Mouse (Mus musculus): ENCODE data around the gene Col7a1. TPM values are rescaled to one million over a fixed set of nuclear protein-coding genes. Genes with fewer than 3 reads are reported as not detected.

Gene Col7a1
- polyA plus RNA-seq (2014; fragmentation: Illumina TruSeq; extraction: RNeasy Lipid Tissue Mini Kit (QIAGEN cat#74804); ENCODE audit: low read depth, low replicate concordance): 15.2 TPM

DNA sequence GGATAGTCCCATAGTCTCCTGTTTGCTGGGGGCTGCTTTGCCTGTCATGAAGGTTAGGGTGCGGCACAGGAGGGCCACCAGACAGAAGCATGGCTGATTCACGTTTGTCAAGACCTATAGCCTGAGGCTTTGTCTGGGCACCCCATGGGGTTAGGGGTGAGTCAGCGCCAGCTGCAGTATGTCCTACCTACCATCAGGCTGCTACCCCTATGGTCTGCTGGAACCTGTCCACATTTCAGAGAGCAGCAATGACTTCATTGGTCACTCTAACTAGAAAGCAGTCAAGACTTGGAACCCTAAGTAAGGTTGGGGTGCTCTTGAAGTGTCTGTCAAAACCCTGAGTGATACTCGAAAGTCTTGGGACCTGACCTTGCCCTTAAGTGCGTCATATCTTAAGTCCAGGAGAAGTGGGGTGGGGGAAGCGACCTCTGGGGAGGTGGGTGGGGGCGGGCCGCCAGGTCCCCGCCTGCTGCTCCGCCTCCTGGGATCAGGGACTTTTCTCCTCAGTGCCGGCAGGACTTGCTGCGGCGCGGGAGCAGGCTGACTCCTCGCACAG, at the start of gene Col7a1:
Gene Col7a1, plus strand, starts transcription at position 506 of the 556 bp plus-strand sequence.

DNA sequence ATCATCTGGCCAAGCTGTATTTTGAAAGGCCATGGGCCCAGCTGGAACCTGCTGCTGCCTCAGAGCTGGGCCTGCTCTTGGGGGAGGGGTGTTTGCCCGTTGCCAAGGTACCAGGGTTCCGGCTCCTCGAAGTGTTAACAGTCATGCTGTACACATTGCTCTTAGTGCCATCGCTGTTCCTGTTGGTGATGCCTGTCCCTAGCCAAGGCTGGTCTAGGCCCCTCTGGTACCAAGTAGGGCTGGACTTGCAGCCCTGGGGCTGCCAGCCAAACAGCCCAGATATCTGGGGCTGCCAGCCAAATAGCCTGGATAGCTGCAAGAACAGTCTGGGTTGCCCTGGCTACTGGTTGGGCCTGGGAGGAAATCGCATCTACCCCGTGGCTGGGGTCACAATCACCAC, 38.9 kb upstream of the Col7a1 start, which contains the start of gene Tmem89:
Gene Tmem89, plus strand, starts transcription at position 129 of the 400 bp plus-strand sequence.

DNA sequence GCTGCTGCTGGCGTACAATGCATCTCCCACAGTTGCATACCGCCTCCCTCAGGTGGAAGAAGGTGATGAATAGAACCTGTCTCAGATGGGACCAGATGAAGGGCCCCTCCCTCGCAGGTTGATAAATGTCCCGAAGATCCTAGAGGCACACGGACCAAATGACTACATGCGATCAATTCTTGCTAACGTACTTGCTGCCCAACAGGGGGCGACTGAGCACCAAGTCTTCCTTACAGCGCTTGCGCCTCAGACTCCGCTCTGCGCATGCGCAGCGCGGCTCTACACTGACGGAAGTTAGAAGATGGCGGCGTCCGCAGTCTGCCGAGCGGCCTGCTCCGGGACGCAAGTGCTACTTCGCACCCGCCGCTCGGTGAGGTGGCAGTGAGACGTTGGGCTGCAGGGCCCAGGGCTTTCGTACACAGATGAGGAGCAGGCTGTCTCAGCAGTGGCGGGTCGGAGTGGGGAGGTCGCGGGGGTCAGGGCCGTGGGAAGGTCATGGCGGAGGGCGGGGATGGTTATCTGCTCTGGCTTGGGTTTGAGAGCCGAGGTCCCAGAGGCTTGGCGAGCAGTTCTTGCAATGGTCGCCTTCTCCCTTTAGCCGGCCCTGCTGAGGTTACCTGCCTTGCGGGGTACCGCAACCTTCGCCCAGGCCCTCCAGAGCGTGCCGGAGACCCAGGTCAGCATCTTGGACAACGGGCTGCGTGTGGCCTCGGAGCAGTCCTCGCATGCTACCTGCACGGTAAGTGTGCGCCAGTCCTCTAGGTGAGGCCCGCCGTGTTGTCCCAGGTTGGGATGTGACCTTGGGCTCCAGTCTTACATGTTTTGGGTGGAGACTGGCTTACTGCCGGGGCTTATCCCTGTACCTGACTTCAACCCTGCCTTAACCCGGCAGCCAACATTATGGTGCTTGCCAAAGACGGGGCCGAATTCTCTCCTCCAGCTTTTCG, 16.7 kb upstream of the Col7a1 start, which contains the start of gene Uqcrc1:
Gene Uqcrc1, plus strand, starts transcription at position 216 of the 947 bp plus-strand sequence.

DNA sequence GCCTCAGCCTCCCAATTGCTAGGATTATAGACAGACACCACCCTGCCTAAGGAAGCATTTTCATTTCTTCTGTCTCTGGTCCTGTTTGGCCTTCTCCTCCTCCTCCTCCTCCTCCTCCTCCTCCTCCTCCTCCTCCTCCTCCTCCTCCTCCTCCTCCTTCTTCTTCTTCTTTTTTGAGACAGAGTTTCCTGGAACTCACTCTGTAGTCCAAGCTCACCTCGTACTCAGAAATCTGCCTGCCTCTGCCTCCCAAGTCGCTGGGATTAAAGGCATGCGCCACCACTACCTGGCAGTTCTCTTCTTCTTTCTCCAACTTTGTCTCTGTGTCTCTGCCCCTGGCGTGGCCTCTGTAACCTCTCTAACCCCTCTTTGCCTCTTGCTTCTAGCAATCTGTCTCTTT, 32.3 kb downstream of the Col7a1 start, which contains the start of gene Ucn2:
Gene Ucn2, plus strand, starts transcription at position 301 of the 400 bp plus-strand sequence.

DNA sequence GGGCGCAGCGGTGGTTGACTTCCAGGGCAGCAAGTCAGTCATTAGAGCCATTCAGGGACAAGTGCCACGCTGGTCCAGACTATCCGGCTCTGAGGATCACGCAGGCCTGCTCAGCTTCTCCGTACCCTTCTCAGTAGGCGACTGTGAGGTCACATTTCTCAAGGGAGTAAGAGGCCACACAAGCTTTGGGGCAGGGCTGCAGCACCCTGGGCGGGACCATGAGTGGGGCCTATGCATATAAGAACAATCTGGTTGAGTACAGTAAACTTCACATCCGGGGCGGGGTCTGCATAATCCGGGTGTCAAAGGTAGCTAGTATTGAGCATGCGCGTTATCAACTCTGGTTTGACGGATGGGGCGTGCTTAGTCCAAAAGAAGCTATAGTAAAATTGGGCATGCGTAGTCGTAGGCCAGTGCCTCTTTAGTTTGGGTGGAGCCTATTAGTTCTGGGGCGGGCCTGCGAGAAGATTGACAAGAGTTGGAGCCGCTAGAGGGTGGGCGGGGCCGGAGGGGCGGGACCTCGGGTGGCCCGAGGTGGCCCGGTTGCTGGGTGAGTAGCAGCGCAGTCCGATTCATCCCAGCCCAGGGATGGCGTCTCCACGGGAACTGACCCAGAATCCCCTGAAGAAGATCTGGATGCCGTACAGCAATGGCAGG, 38.2 kb downstream of the Col7a1 start, which contains the start of gene Pfkfb4:
Gene Pfkfb4, plus strand, starts transcription at position 351 of the 657 bp plus-strand sequence.

Other genes with a start within 250 kb of the Col7a1 start
- 197 TPM for gene Ip6k2, start 169.8 kb upstream of the Col7a1 start, polyA plus RNA-seq (2014; fragmentation: Illumina TruSeq; extraction: RNeasy Lipid Tissue Mini Kit (QIAGEN cat#74804); ENCODE audit: low read depth, low replicate concordance)
- gene Nckipsd, start 145.2 kb upstream of the Col7a1 start, polyA plus RNA-seq (2014; fragmentation: Illumina TruSeq; extraction: RNeasy Lipid Tissue Mini Kit (QIAGEN cat#74804); ENCODE audit: low read depth, low replicate concordance): 22.0 TPM
- gene Celsr3, start 127.3 kb upstream of the Col7a1 start, polyA plus RNA-seq (2014; fragmentation: Illumina TruSeq; extraction: RNeasy Lipid Tissue Mini Kit (QIAGEN cat#74804); ENCODE audit: low read depth, low replicate concordance): 0.14 TPM
- 7.9 TPM for gene Slc26a6, start 100.3 kb upstream of the Col7a1 start, polyA plus RNA-seq (2014; fragmentation: Illumina TruSeq; extraction: RNeasy Lipid Tissue Mini Kit (QIAGEN cat#74804); ENCODE audit: low read depth, low replicate concordance)
- 3.0 TPM for gene Tmem89, start 39.0 kb upstream of the Col7a1 start, polyA plus RNA-seq (2014; fragmentation: Illumina TruSeq; extraction: RNeasy Lipid Tissue Mini Kit (QIAGEN cat#74804); ENCODE audit: low read depth, low replicate concordance)
- gene Uqcrc1, start 17.0 kb upstream of the Col7a1 start, polyA plus RNA-seq (2014; fragmentation: Illumina TruSeq; extraction: RNeasy Lipid Tissue Mini Kit (QIAGEN cat#74804); ENCODE audit: low read depth, low replicate concordance): 159 TPM
- 1.5 TPM for gene Ucn2, start 32.4 kb downstream of the Col7a1 start, polyA plus RNA-seq (2014; fragmentation: Illumina TruSeq; extraction: RNeasy Lipid Tissue Mini Kit (QIAGEN cat#74804); ENCODE audit: low read depth, low replicate concordance)
- gene Pfkfb4, start 38.2 kb downstream of the Col7a1 start, polyA plus RNA-seq (2014; fragmentation: Illumina TruSeq; extraction: RNeasy Lipid Tissue Mini Kit (QIAGEN cat#74804); ENCODE audit: low read depth, low replicate concordance): 23.7 TPM
- gene Shisa5, start 85.0 kb downstream of the Col7a1 start, polyA plus RNA-seq (2014; fragmentation: Illumina TruSeq; extraction: RNeasy Lipid Tissue Mini Kit (QIAGEN cat#74804); ENCODE audit: low read depth, low replicate concordance): 103 TPM
- gene Trex1, start 106.1 kb downstream of the Col7a1 start, polyA plus RNA-seq (2014; fragmentation: Illumina TruSeq; extraction: RNeasy Lipid Tissue Mini Kit (QIAGEN cat#74804); ENCODE audit: low read depth, low replicate concordance): 17.6 TPM
- gene Atrip, start 120.5 kb downstream of the Col7a1 start, polyA plus RNA-seq (2014; fragmentation: Illumina TruSeq; extraction: RNeasy Lipid Tissue Mini Kit (QIAGEN cat#74804); ENCODE audit: low read depth, low replicate concordance): 10.4 TPM
- gene Ccdc51, start 128.9 kb downstream of the Col7a1 start, polyA plus RNA-seq (2014; fragmentation: Illumina TruSeq; extraction: RNeasy Lipid Tissue Mini Kit (QIAGEN cat#74804); ENCODE audit: low read depth, low replicate concordance): 7.0 TPM
- 214 TPM for gene Tma7, start 129.0 kb downstream of the Col7a1 start, polyA plus RNA-seq (2014; fragmentation: Illumina TruSeq; extraction: RNeasy Lipid Tissue Mini Kit (QIAGEN cat#74804); ENCODE audit: low read depth, low replicate concordance)
- 10.7 TPM for gene Plxnb1, start 141.8 kb downstream of the Col7a1 start, polyA plus RNA-seq (2014; fragmentation: Illumina TruSeq; extraction: RNeasy Lipid Tissue Mini Kit (QIAGEN cat#74804); ENCODE audit: low read depth, low replicate concordance)
- not detected for gene Fbxw21, start 208.5 kb downstream of the Col7a1 start, polyA plus RNA-seq (2014; fragmentation: Illumina TruSeq; extraction: RNeasy Lipid Tissue Mini Kit (QIAGEN cat#74804); ENCODE audit: low read depth, low replicate concordance)
- not detected for gene Fbxw13, start 242.4 kb downstream of the Col7a1 start, polyA plus RNA-seq (2014; fragmentation: Illumina TruSeq; extraction: RNeasy Lipid Tissue Mini Kit (QIAGEN cat#74804); ENCODE audit: low read depth, low replicate concordance)